Mouse (Mus musculus) neural tube, embryonic 10.5 days (tissue): ENCODE measurements at regions not wholly inside any gene's neighbourhood (a gene's known extent, or its start where the extent isn't known, plus 50 kb on each side); places are given as distances from the start of the nearest gene placed in this dataset.

ENCODE experiments used
- DNase-seq: peaks from one replicate; pipeline ENCODE4 v3.0.0-alpha.2; 2017; ENCODE audit warnings: low spot score; ENCODE audit errors: extremely low spot score

- no peak for DNase-seq
Measured at GRCm38 (mm10) chr4:31469803-31470202, 494.1 kb upstream of the Map3k7 start.

- no peak for DNase-seq
Measured at GRCm38 (mm10) chr4:31492535-31492934, 471.4 kb upstream of the Map3k7 start.

- no peak for DNase-seq
Measured at GRCm38 (mm10) chr4:31493087-31493511, 470.8 kb upstream of the Map3k7 start.

GRCm38 (mm10) chr4:31499888-31500287, 464.0 kb upstream of the Map3k7 start:
- DNase-seq: no peak

- DNase-seq: no peak
Measured at GRCm38 (mm10) chr4:31500432-31500831, 463.5 kb upstream of the Map3k7 start.

- no peak for DNase-seq
Measured at GRCm38 (mm10) chr4:31525638-31526207, 438.2 kb upstream of the Map3k7 start.

GRCm38 (mm10) chr4:31536811-31537210, 427.1 kb upstream of the Map3k7 start:
- DNase-seq: no peak

GRCm38 (mm10) chr4:31553780-31554394, 410.0 kb upstream of the Map3k7 start:
- DNase-seq: no peak

- no peak for DNase-seq
Measured at GRCm38 (mm10) chr4:31555077-31555476, 408.8 kb upstream of the Map3k7 start.

- DNase-seq: no peak
Measured at GRCm38 (mm10) chr4:31557261-31557660, 406.6 kb upstream of the Map3k7 start.

GRCm38 (mm10) chr4:31560305-31560704, 403.6 kb upstream of the Map3k7 start:
- no peak for DNase-seq

GRCm38 (mm10) chr4:31561183-31561582, 402.7 kb upstream of the Map3k7 start:
- DNase-seq: no peak

- DNase-seq: no peak
Measured at GRCm38 (mm10) chr4:31561823-31562222, 402.1 kb upstream of the Map3k7 start.

- no peak for DNase-seq
Measured at GRCm38 (mm10) chr4:31566158-31566557, 397.7 kb upstream of the Map3k7 start.

- DNase-seq: no peak
Measured at GRCm38 (mm10) chr4:31566834-31567233, 397.1 kb upstream of the Map3k7 start.

- no peak for DNase-seq
Measured at GRCm38 (mm10) chr4:31569687-31570086, 394.2 kb upstream of the Map3k7 start.

GRCm38 (mm10) chr4:31576982-31577579, 386.8 kb upstream of the Map3k7 start:
- DNase-seq: no peak

GRCm38 (mm10) chr4:31583495-31583894, 380.4 kb upstream of the Map3k7 start:
- DNase-seq: no peak

- no peak for DNase-seq
Measured at GRCm38 (mm10) chr4:31584171-31584570, 379.7 kb upstream of the Map3k7 start.

GRCm38 (mm10) chr4:31594089-31594488, 369.8 kb upstream of the Map3k7 start:
- DNase-seq: no peak

GRCm38 (mm10) chr4:31601536-31601935, 362.4 kb upstream of the Map3k7 start:
- no peak for DNase-seq

- DNase-seq: no peak
Measured at GRCm38 (mm10) chr4:31603776-31604175, 360.1 kb upstream of the Map3k7 start.

- DNase-seq: no peak
Measured at GRCm38 (mm10) chr4:31608811-31609210, 355.1 kb upstream of the Map3k7 start.
